7 mouse cellular contexts compared by ENCODE assay signal in the genomic region with DNA sequence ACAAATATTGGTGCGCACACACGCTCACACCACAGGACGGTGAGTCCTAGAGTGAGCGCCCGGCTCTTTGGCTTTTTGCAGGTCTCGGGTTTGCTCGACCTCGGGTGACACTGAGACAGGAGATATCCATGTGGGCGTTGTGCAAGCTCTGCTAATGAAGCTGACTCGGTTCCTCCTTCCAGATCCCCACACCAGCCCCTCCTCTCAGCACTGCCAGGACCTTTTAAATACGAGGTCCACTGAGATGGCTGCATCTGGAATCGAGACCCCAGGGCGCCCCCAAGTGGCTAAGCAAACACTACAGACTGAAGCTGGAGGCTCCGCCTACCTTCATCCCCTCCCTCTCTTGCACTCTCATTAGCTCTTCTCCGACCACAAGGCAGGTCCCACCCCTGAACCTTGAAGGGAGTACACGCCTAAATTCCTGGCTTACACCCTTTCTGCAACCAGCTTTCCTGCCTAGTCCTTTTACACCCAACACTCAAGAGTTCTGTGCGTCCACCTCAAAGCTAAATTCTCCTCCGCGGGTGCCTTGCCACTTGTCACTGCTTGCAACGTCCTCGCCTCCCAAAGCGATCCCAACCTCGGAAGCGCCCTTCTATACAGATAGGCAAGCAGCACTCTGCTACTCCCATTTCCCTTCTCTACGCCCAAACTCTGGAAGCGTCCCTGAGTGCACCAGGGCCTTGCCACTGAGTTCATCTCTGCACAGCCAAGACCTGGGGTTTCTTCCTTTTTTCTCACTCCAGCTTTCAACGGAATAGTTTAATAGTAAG. TPM values are rescaled to one million over a fixed set of nuclear protein-coding genes. Genes with fewer than 3 reads are reported as not detected.
DNase-seq lines count a peak whose midpoint lies in the region; ATAC-seq and TF ChIP-seq lines count a peak whose summit lies in the region.

No protein-coding gene starts in this region.

- H3K27me3 ChIP-seq in embryonic facial prominence, embryonic 12.5 days, result no peaks in the 10 kb centered on the region
- H3K27me3 ChIP-seq in kidney, adult 2 months (replicated peaks; ENCODE audit: control insufficient read depth, insufficient read depth, low read length), result no peaks in the 10 kb centered on the region
- no peaks in the 10 kb centered on the region for H3K27me3 ChIP-seq in limb, embryonic 12.5 days
- H3K27me3 ChIP-seq in midbrain, embryonic 15.5 days (replicated peaks), result no peaks in the 10 kb centered on the region
- H3K27me3 ChIP-seq in spleen, adult 2 months (ENCODE audit: control insufficient read depth, insufficient read depth, low read length), result no peaks in the 10 kb centered on the region

- 4% methylated on average over 27 of the region's 27 CpGs for WGBS in embryonic facial prominence, embryonic 12.5 days
- under 1% methylated on average over 27 of the region's 27 CpGs for WGBS in kidney, adult 2 months
- 5% methylated on average over 27 of the region's 27 CpGs for WGBS in limb, embryonic 12.5 days
- 5% methylated on average over 27 of the region's 27 CpGs for WGBS in midbrain, embryonic 15.5 days
- 2% methylated on average over 27 of the region's 27 CpGs for WGBS in spleen, adult 2 months

- H3K4me1 ChIP-seq in embryonic facial prominence, embryonic 12.5 days, result peaks cover 16% of the 10 kb centered on the region
- peaks cover 6% of the 10 kb centered on the region; the same call in 1 of the 2 replicates for H3K4me1 ChIP-seq in kidney, adult 2 months (ENCODE audit: control insufficient read depth, insufficient read depth, low read length)
- peaks cover 14% of the 10 kb centered on the region for H3K4me1 ChIP-seq in limb, embryonic 12.5 days (replicated peaks)
- peaks cover 34% of the 10 kb centered on the region for H3K4me1 ChIP-seq in midbrain, embryonic 15.5 days
- no peaks in the 10 kb centered on the region for H3K4me1 ChIP-seq in spleen, adult 2 months (ENCODE audit: control insufficient read depth, insufficient read depth, insufficient read length)

- peaks cover 13% of the 10 kb centered on the region; the same call in 1 of the 2 replicates for H3K36me3 ChIP-seq in embryonic facial prominence, embryonic 12.5 days
- H3K36me3 ChIP-seq in kidney, adult 2 months (ENCODE audit: control insufficient read depth, insufficient read depth, low read length), result peaks cover 3% of the 10 kb centered on the region; the same call in 1 of the 2 replicates
- H3K36me3 ChIP-seq in limb, embryonic 12.5 days, result peaks cover 15% of the 10 kb centered on the region
- H3K36me3 ChIP-seq in midbrain, embryonic 15.5 days (replicated peaks), result no peaks in the 10 kb centered on the region
- H3K36me3 ChIP-seq in spleen, adult 2 months (ENCODE audit: control insufficient read depth, insufficient read depth, low read length), result no peaks in the 10 kb centered on the region; the same call in 1 of the 2 replicates

- ATAC-seq in embryonic facial prominence, embryonic 12.5 days (ENCODE audit: insufficient number of reproducible peaks, insufficient read depth, low FRiP score, low TSS enrichment), result peak; percentile 83
- peak; percentile 78 for ATAC-seq in limb, embryonic 12.5 days (ENCODE audit: insufficient number of reproducible peaks, insufficient read depth, low FRiP score, low TSS enrichment, low read depth)
- peak; percentile 91 for ATAC-seq in midbrain, embryonic 15.5 days (replicated peaks)

- peak overlapping the region; percentile 91 for H3K27ac ChIP-seq in embryonic facial prominence, embryonic 12.5 days
- H3K27ac ChIP-seq in kidney, adult 2 months (ENCODE audit: insufficient read depth, low read depth, low read length), result peak overlapping the region; percentile 94
- peak overlapping the region; percentile 95 for H3K27ac ChIP-seq in limb, embryonic 12.5 days
- peak overlapping the region; percentile 97 for H3K27ac ChIP-seq in midbrain, embryonic 15.5 days
- peak overlapping the region; percentile 82 for H3K27ac ChIP-seq in spleen, adult 2 months (ENCODE audit: insufficient read depth, low read length)

- peak; percentile 96 for DNase-seq in adrenal gland, postnatal 25 days
- DNase-seq in heart, adult 18-20 months, result peak; percentile 97 to 98
- peak; percentile 98 for DNase-seq in kidney, adult 2 months
- DNase-seq in spleen, adult 2 months (ENCODE audit: low read depth in 1 of 2, low spot score in 2 of 2), result peak; percentile 87 to 93

- peak; percentile 82 for TF ChIP-seq CTCF in kidney, adult 2 months (conservative IDR thresholded peaks at IDR 0.05; ENCODE audit: insufficient read depth, insufficient read length, low read depth, low read length)
- TF ChIP-seq CTCF in spleen, adult 2 months (IDR thresholded peaks at IDR 0.05; ENCODE audit: extremely low read depth, insufficient read depth, insufficient read length, insufficient replicate concordance), result peak; percentile 70

- peak overlapping the region; percentile 65 for H3K9ac ChIP-seq in embryonic facial prominence, embryonic 12.5 days
- H3K9ac ChIP-seq in limb, embryonic 12.5 days (replicated peaks), result peak overlapping the region; percentile 66
- H3K9ac ChIP-seq in midbrain, embryonic 15.5 days, result peak overlapping the region; percentile 90

- peak overlapping the region; percentile 66 for H3K4me2 ChIP-seq in embryonic facial prominence, embryonic 12.5 days (replicated peaks)
- peak overlapping the region; percentile 60 for H3K4me2 ChIP-seq in limb, embryonic 12.5 days
- peak overlapping the region; percentile 60 for H3K4me2 ChIP-seq in midbrain, embryonic 15.5 days

- H3K4me3 ChIP-seq in embryonic facial prominence, embryonic 12.5 days, result peak overlapping the region; percentile 68
- peak overlapping the region; percentile 78 for H3K4me3 ChIP-seq in kidney, adult 2 months (ENCODE audit: insufficient read depth, low read depth, low read length)
- H3K4me3 ChIP-seq in limb, embryonic 12.5 days (replicated peaks), result peak overlapping the region; percentile 56
- peak overlapping the region; percentile 77 for H3K4me3 ChIP-seq in midbrain, embryonic 15.5 days
- peak overlapping the region; percentile 89 for H3K4me3 ChIP-seq in spleen, adult 2 months (ENCODE audit: extremely low read depth, insufficient read depth, insufficient read length)

- TF ChIP-seq POLR2A in kidney, adult 2 months (IDR thresholded peaks at IDR 0.05; ENCODE audit: low read depth, low read length), result peak; percentile 56
- TF ChIP-seq POLR2A in spleen, adult 2 months (IDR thresholded peaks at IDR 0.05; ENCODE audit: low read depth, low read length), result no peak

- H3K9me3 ChIP-seq in embryonic facial prominence, embryonic 12.5 days, result no peaks in the 10 kb centered on the region
- no peaks in the 10 kb centered on the region for H3K9me3 ChIP-seq in limb, embryonic 12.5 days
- H3K9me3 ChIP-seq in midbrain, embryonic 15.5 days, result no peaks in the 10 kb centered on the region

RNA-seq across cellular contexts. Expression of a gene that starts 8.0 kb away (rescaled TPM):
- total RNA-seq in adrenal gland, postnatal 25 days (2021), result 698 and 945 TPM in 2 replicates
- polyA plus RNA-seq in embryonic facial prominence, embryonic 12.5 days (2016; fragmentation: Nextera tagmentation; extraction: Ambion mirVana), result 175 and 180 TPM in 2 replicates
- total RNA-seq in heart, adult 18-20 months (2021), result 10 to 100 TPM; 68.5 to 84.3 TPM
- polyA plus RNA-seq in kidney, adult 2 months (2012; rRNA removed), result 247 and 334 TPM in 2 replicates
- polyA plus RNA-seq in limb, embryonic 12.5 days (2016; fragmentation: Nextera tagmentation; extraction: Ambion mirVana), result 139 and 140 TPM in 2 replicates
- 529 and 531 TPM in 2 replicates for polyA plus RNA-seq in midbrain, embryonic 15.5 days (2015; fragmentation: Nextera tagmentation; extraction: Ambion mirVana)
- polyA plus RNA-seq in spleen, adult 2 months (2012; rRNA removed), result 6.8 and 8.6 TPM in 2 replicates

RNA-seq across cellular contexts. Expression of a gene that starts 8.2 kb away (rescaled TPM):
- 33.8 and 36.8 TPM in 2 replicates for total RNA-seq in adrenal gland, postnatal 25 days (2021)
- 14.4 and 15.9 TPM in 2 replicates for polyA plus RNA-seq in embryonic facial prominence, embryonic 12.5 days (2016; fragmentation: Nextera tagmentation; extraction: Ambion mirVana)
- 10 to 100 TPM in 1 of 2 experiments, 1 to 10 TPM in 1; 7.8 to 11.5 TPM for total RNA-seq in heart, adult 18-20 months (2021)
- 8.0 and 9.3 TPM in 2 replicates for polyA plus RNA-seq in kidney, adult 2 months (2012; rRNA removed)
- polyA plus RNA-seq in limb, embryonic 12.5 days (2016; fragmentation: Nextera tagmentation; extraction: Ambion mirVana), result 15.1 and 15.4 TPM in 2 replicates
- 10.6 and 12.8 TPM in 2 replicates for polyA plus RNA-seq in midbrain, embryonic 15.5 days (2015; fragmentation: Nextera tagmentation; extraction: Ambion mirVana)
- 4.7 and 6.2 TPM in 2 replicates for polyA plus RNA-seq in spleen, adult 2 months (2012; rRNA removed)

RNA-seq across cellular contexts. Expression of a gene that starts 55.3 kb away (rescaled TPM):
- total RNA-seq in adrenal gland, postnatal 25 days (2021), result not detected in 2 replicates
- polyA plus RNA-seq in embryonic facial prominence, embryonic 12.5 days (2016; fragmentation: Nextera tagmentation; extraction: Ambion mirVana), result 0.19 and 0.42 TPM in 2 replicates
- not detected for total RNA-seq in heart, adult 18-20 months (2021)
- polyA plus RNA-seq in kidney, adult 2 months (2012; rRNA removed), result 64.3 and 85.6 TPM in 2 replicates
- 0.14 and 0.24 TPM in 2 replicates for polyA plus RNA-seq in limb, embryonic 12.5 days (2016; fragmentation: Nextera tagmentation; extraction: Ambion mirVana)
- polyA plus RNA-seq in midbrain, embryonic 15.5 days (2015; fragmentation: Nextera tagmentation; extraction: Ambion mirVana), result 0.80 and 1.1 TPM in 2 replicates
- polyA plus RNA-seq in spleen, adult 2 months (2012; rRNA removed), result not detected in 2 replicates

RNA-seq across cellular contexts. Expression of a gene that starts 59.0 kb away (rescaled TPM):
- total RNA-seq in adrenal gland, postnatal 25 days (2021), result not detected in 2 replicates
- polyA plus RNA-seq in embryonic facial prominence, embryonic 12.5 days (2016; fragmentation: Nextera tagmentation; extraction: Ambion mirVana), result not detected in 2 replicates
- not detected for total RNA-seq in heart, adult 18-20 months (2021)
- 7.6 and 9.0 TPM in 2 replicates for polyA plus RNA-seq in kidney, adult 2 months (2012; rRNA removed)
- polyA plus RNA-seq in limb, embryonic 12.5 days (2016; fragmentation: Nextera tagmentation; extraction: Ambion mirVana), result 0.46 TPM in 1 of 2 replicates, not detected in the other
- not detected in 2 replicates for polyA plus RNA-seq in midbrain, embryonic 15.5 days (2015; fragmentation: Nextera tagmentation; extraction: Ambion mirVana)
- not detected in 2 replicates for polyA plus RNA-seq in spleen, adult 2 months (2012; rRNA removed)

Comparison
In these comparisons a context has a peak if more than half of its experiments do, and no peak if none do; other contexts are left out.
1. Peak in every context shown above with its lines: DNase-seq, ATAC-seq, H3K4me3 ChIP-seq and H3K27ac ChIP-seq.
2. RNA of a gene that starts 8.0 kb away (polyA plus RNA-seq): 529 to 531 TPM in midbrain, embryonic 15.5 days, 247 to 334 TPM in kidney, adult 2 months, 175 to 180 TPM in embryonic facial prominence, embryonic 12.5 days and 139 to 140 TPM in limb, embryonic 12.5 days; 6.8 to 8.6 TPM in spleen, adult 2 months; every median in the first group is over 10 times any median in the second.
3. RNA of a gene that starts 55.3 kb away (polyA plus RNA-seq): 64.3 to 85.6 TPM in kidney, adult 2 months; 0.80 to 1.1 TPM in midbrain, embryonic 15.5 days, 0.19 to 0.42 TPM in embryonic facial prominence, embryonic 12.5 days, 0.14 to 0.24 TPM in limb, embryonic 12.5 days and not detected in spleen, adult 2 months; every median in the first group is over 10 times any median in the second.